Mouse (Mus musculus): Measurements from ENCODE around the gene Sema3d. TPM values are rescaled to one million over a fixed set of nuclear protein-coding genes. Genes with fewer than 3 reads are reported as not detected.

Sema3d gene
- polyA plus RNA-seq, 1 experiment from 2014 or later: 1.3 TPM

GRCm38 (mm10) chr5:12566568-12566967 is 183.4 kb downstream of the Sema3d start:
- no peak for ATAC-seq (ENCODE audit: low FRiP score, low read depth)
- no peak overlapping the region for H3K4me2 ChIP-seq
- no peaks in the 10 kb centered on the region for H3K4me1 ChIP-seq (replicated peaks)
- no peak overlapping the region for H3K4me3 ChIP-seq
- no peaks in the 10 kb centered on the region for H3K36me3 ChIP-seq
- H3K27me3 ChIP-seq: no peaks in the 10 kb centered on the region
- no peak overlapping the region for H3K27ac ChIP-seq (replicated peaks)
- H3K9me3 ChIP-seq: no peaks in the 10 kb centered on the region
- no peak overlapping the region for H3K9ac ChIP-seq
- WGBS: 86% methylated on average over 1 of the region's 1 CpGs

- H3K9ac ChIP-seq: no peak overlapping the region
- no peaks in the 10 kb centered on the region for H3K36me3 ChIP-seq
- H3K27me3 ChIP-seq: no peaks in the 10 kb centered on the region
- H3K27ac ChIP-seq (replicated peaks): no peak overlapping the region
- ATAC-seq (ENCODE audit: low FRiP score, low read depth): no peak
- no peak overlapping the region for H3K4me2 ChIP-seq
- 81% methylated on average over 4 of the region's 4 CpGs for WGBS
- no peaks in the 10 kb centered on the region for H3K4me1 ChIP-seq (replicated peaks)
- H3K9me3 ChIP-seq: no peaks in the 10 kb centered on the region
- H3K4me3 ChIP-seq: no peak overlapping the region
Measured at GRCm38 (mm10) chr5:12574551-12574950, 191.4 kb downstream of the Sema3d start.

GRCm38 (mm10) chr5:12575262-12575661 is 192.1 kb downstream of the Sema3d start:
- no peaks in the 10 kb centered on the region for H3K36me3 ChIP-seq
- H3K4me1 ChIP-seq (replicated peaks): no peaks in the 10 kb centered on the region
- no peak overlapping the region for H3K4me2 ChIP-seq
- H3K9ac ChIP-seq: no peak overlapping the region
- no peak overlapping the region for H3K4me3 ChIP-seq
- no peak for ATAC-seq (ENCODE audit: low FRiP score, low read depth)
- 80% methylated on average over 1 of the region's 1 CpGs for WGBS
- no peak overlapping the region for H3K27ac ChIP-seq (replicated peaks)
- H3K9me3 ChIP-seq: no peaks in the 10 kb centered on the region
- H3K27me3 ChIP-seq: no peaks in the 10 kb centered on the region

GRCm38 (mm10) chr5:12579752-12580151 is 196.6 kb downstream of the Sema3d start:
- no peaks in the 10 kb centered on the region for H3K4me1 ChIP-seq (replicated peaks)
- H3K27ac ChIP-seq (replicated peaks): no peak overlapping the region
- H3K4me2 ChIP-seq: no peak overlapping the region
- no peak overlapping the region for H3K4me3 ChIP-seq
- H3K9me3 ChIP-seq: no peaks in the 10 kb centered on the region
- 63% methylated on average over 4 of the region's 4 CpGs for WGBS
- no peaks in the 10 kb centered on the region for H3K27me3 ChIP-seq
- no peak for ATAC-seq (ENCODE audit: low FRiP score, low read depth)
- no peaks in the 10 kb centered on the region for H3K36me3 ChIP-seq
- H3K9ac ChIP-seq: no peak overlapping the region

GRCm38 (mm10) chr5:12582540-12582939 is 199.4 kb downstream of the Sema3d start:
- WGBS: 91% methylated on average over 1 of the region's 1 CpGs
- ATAC-seq (ENCODE audit: low FRiP score, low read depth): no peak

GRCm38 (mm10) chr5:12583293-12583834 is 200.2 kb downstream of the Sema3d start:
- ATAC-seq (ENCODE audit: low FRiP score, low read depth): no peak
- H3K36me3 ChIP-seq: no peaks in the 10 kb centered on the region
- no peak overlapping the region for H3K4me3 ChIP-seq
- H3K27ac ChIP-seq (replicated peaks): no peak overlapping the region
- no peak overlapping the region for H3K4me2 ChIP-seq
- H3K27me3 ChIP-seq: no peaks in the 10 kb centered on the region
- no peak overlapping the region for H3K9ac ChIP-seq
- H3K9me3 ChIP-seq: no peaks in the 10 kb centered on the region
- WGBS: 60% methylated on average over 3 of the region's 3 CpGs
- H3K4me1 ChIP-seq (replicated peaks): no peaks in the 10 kb centered on the region

More at GRCm38 (mm10) chr5:12582540-12582939, 199.4 kb downstream of the Sema3d start:
- Histone ChIP-seq H3K27ac (replicated peaks) (no peak overlapping the region), H3K4me2 (no peak overlapping the region), H3K4me3 (no peak overlapping the region), H3K9ac (no peak overlapping the region), H3K27me3 (no peaks in the 10 kb centered on the region), H3K36me3 (no peaks in the 10 kb centered on the region), H3K9me3 (no peaks in the 10 kb centered on the region), H3K4me1 (replicated peaks) (no peaks in the 10 kb centered on the region)

GRCm38 (mm10) chr5:12584886-12585285 is 201.7 kb downstream of the Sema3d start:
- WGBS: 88% methylated on average over 9 of the region's 9 CpGs
- ATAC-seq (ENCODE audit: low FRiP score, low read depth): no peak
- no peaks in the 10 kb centered on the region for H3K9me3 ChIP-seq

GRCm38 (mm10) chr5:12634227-12634980 is 251.2 kb downstream of the Sema3d start:
- WGBS: 19% methylated on average over 8 of the region's 8 CpGs
- Histone ChIP-seq H3K27me3 (no peaks in the 10 kb centered on the region), H3K9me3 (no peaks in the 10 kb centered on the region), H3K9ac (no peak overlapping the region), H3K4me2 (no peak overlapping the region), H3K36me3 (no peaks in the 10 kb centered on the region), H3K4me1 (replicated peaks) (no peaks in the 10 kb centered on the region), H3K4me3 (no peak overlapping the region), H3K27ac (replicated peaks) (no peak overlapping the region)
- ATAC-seq (ENCODE audit: low FRiP score, low read depth): no peak

More at GRCm38 (mm10) chr5:12584886-12585285, 201.7 kb downstream of the Sema3d start:
- H3K36me3 ChIP-seq: no peaks in the 10 kb centered on the region
- H3K27me3 ChIP-seq: no peaks in the 10 kb centered on the region
- no peak overlapping the region for H3K27ac ChIP-seq (replicated peaks)
- no peak overlapping the region for H3K4me3 ChIP-seq
- H3K4me1 ChIP-seq (replicated peaks): no peaks in the 10 kb centered on the region
- H3K9ac ChIP-seq: no peak overlapping the region
- H3K4me2 ChIP-seq: no peak overlapping the region

GRCm38 (mm10) chr5:12637763-12638468 is 254.7 kb downstream of the Sema3d start:
- 92% methylated on average over 7 of the region's 7 CpGs for WGBS
- H3K4me1 ChIP-seq (replicated peaks): no peaks in the 10 kb centered on the region
- H3K27ac ChIP-seq (replicated peaks): no peak overlapping the region
- H3K36me3 ChIP-seq: no peaks in the 10 kb centered on the region
- H3K4me3 ChIP-seq: no peak overlapping the region
- no peaks in the 10 kb centered on the region for H3K9me3 ChIP-seq
- H3K27me3 ChIP-seq: no peaks in the 10 kb centered on the region
- H3K9ac ChIP-seq: no peak overlapping the region
- ATAC-seq (ENCODE audit: low FRiP score, low read depth): no peak
- no peak overlapping the region for H3K4me2 ChIP-seq

Measured in hindbrain, embryonic 15.5 days (tissue).